Mouse (Mus musculus): ENCODE data around the gene Msx1. TPM values are rescaled to one million over a fixed set of nuclear protein-coding genes. Genes with fewer than 3 reads are reported as not detected.

Msx1 gene
- 1.1 TPM in 2 replicates for polyA plus RNA-seq (2015; fragmentation: Nextera tagmentation; extraction: Ambion mirVana)

- Histone ChIP-seq H3K4me2 (replicated peaks; ENCODE audit: low read depth) (peak within 1 kb of the TSS; percentile 80), H3K9ac (ENCODE audit: low read length) (peak within 1 kb of the TSS; percentile 50), H3K4me1 (replicated peaks; ENCODE audit: control insufficient read depth, insufficient read depth) (peaks cover 6% of the 10 kb centered on the region), H3K27ac (replicated peaks) (no peak within 1 kb of the TSS), H3K9me3 (ENCODE audit: control insufficient read depth, low read length) (no peaks in the 10 kb centered on the region), H3K27me3 (ENCODE audit: control insufficient read depth, insufficient read depth, low read length) (peaks cover 50% of the 10 kb centered on the region), H3K36me3 (ENCODE audit: control insufficient read depth, insufficient read depth, low read length) (no peaks in the 10 kb centered on the region), H3K4me3 (ENCODE audit: low read depth, low read length) (peak within 1 kb of the TSS; percentile 48)
- no peak for TF ChIP-seq CTCF (IDR thresholded peaks at IDR 0.05; ENCODE audit: low read depth)
- no peak for TF ChIP-seq EP300 (optimal IDR thresholded peaks at IDR 0.05)
- 0% methylated on average over 37 of the region's 37 CpGs for WGBS
- ATAC-seq (ENCODE audit: low FRiP score, low TSS enrichment) (peak; percentile 84), DNase-seq (ENCODE audit: low spot score) (peak; percentile 86)
Measured at GRCm38 (mm10) chr5:37824461-37824795, at the start of gene Msx1. Gene Msx1, minus strand, starts transcription at chr5:37824583.

GRCm38 (mm10) chr5:37865471-37865870 lies 41.1 kb upstream of the Msx1 start:
- no peak overlapping the region for H3K27ac ChIP-seq (replicated peaks)
- H3K4me2 ChIP-seq (replicated peaks; ENCODE audit: low read depth) = no peak overlapping the region
- DNase-seq (ENCODE audit: low spot score) (no peak), ATAC-seq (ENCODE audit: low FRiP score, low TSS enrichment) (no peak)
- no peak overlapping the region for H3K4me3 ChIP-seq (ENCODE audit: low read depth, low read length)
- H3K27me3 ChIP-seq (ENCODE audit: control insufficient read depth, insufficient read depth, low read length) = no peaks in the 10 kb centered on the region
- TF ChIP-seq EP300 (optimal IDR thresholded peaks at IDR 0.05) (no peak), CTCF (IDR thresholded peaks at IDR 0.05; ENCODE audit: low read depth) (no peak)
- no peaks in the 10 kb centered on the region for H3K36me3 ChIP-seq (ENCODE audit: control insufficient read depth, insufficient read depth, low read length)
- no peaks in the 10 kb centered on the region for H3K4me1 ChIP-seq (replicated peaks; ENCODE audit: control insufficient read depth, insufficient read depth)
- H3K9ac ChIP-seq (ENCODE audit: low read length) = no peak overlapping the region
- H3K9me3 ChIP-seq (ENCODE audit: control insufficient read depth, low read length) = no peaks in the 10 kb centered on the region
- WGBS = 37% methylated on average over 6 of the region's 6 CpGs

GRCm38 (mm10) chr5:37864309-37864708 lies 39.9 kb upstream of the Msx1 start:
- no peak for ATAC-seq (ENCODE audit: low FRiP score, low TSS enrichment)
- H3K36me3 ChIP-seq (ENCODE audit: control insufficient read depth, insufficient read depth, low read length) = no peaks in the 10 kb centered on the region
- H3K9me3 ChIP-seq (ENCODE audit: control insufficient read depth, low read length) = no peaks in the 10 kb centered on the region
- H3K4me3 ChIP-seq (ENCODE audit: low read depth, low read length) = no peak overlapping the region
- no peak overlapping the region for H3K27ac ChIP-seq (replicated peaks)
- DNase-seq (ENCODE audit: low spot score) = no peak
- no peaks in the 10 kb centered on the region for H3K4me1 ChIP-seq (replicated peaks; ENCODE audit: control insufficient read depth, insufficient read depth)
- H3K9ac ChIP-seq (ENCODE audit: low read length) = no peak overlapping the region
- no peaks in the 10 kb centered on the region for H3K27me3 ChIP-seq (ENCODE audit: control insufficient read depth, insufficient read depth, low read length)
- TF ChIP-seq EP300 (optimal IDR thresholded peaks at IDR 0.05) = no peak
- no peak for TF ChIP-seq CTCF (IDR thresholded peaks at IDR 0.05; ENCODE audit: low read depth)
- H3K4me2 ChIP-seq (replicated peaks; ENCODE audit: low read depth) = no peak overlapping the region
- 96% methylated on average over 2 of the region's 2 CpGs for WGBS

- no peak for DNase-seq (ENCODE audit: low spot score)
- no peak overlapping the region for H3K4me3 ChIP-seq (ENCODE audit: low read depth, low read length)
- no peak overlapping the region for H3K9ac ChIP-seq (ENCODE audit: low read length)
- no peaks in the 10 kb centered on the region for H3K36me3 ChIP-seq (ENCODE audit: control insufficient read depth, insufficient read depth, low read length)
- ATAC-seq (ENCODE audit: low FRiP score, low TSS enrichment) = no peak
- TF ChIP-seq CTCF (IDR thresholded peaks at IDR 0.05; ENCODE audit: low read depth) (no peak), EP300 (optimal IDR thresholded peaks at IDR 0.05) (no peak)
- H3K27ac ChIP-seq (replicated peaks) = no peak overlapping the region
- no peaks in the 10 kb centered on the region for H3K27me3 ChIP-seq (ENCODE audit: control insufficient read depth, insufficient read depth, low read length)
- WGBS = 61% methylated on average over 6 of the region's 6 CpGs
- no peaks in the 10 kb centered on the region for H3K9me3 ChIP-seq (ENCODE audit: control insufficient read depth, low read length)
- H3K4me1 ChIP-seq (replicated peaks; ENCODE audit: control insufficient read depth, insufficient read depth) = no peaks in the 10 kb centered on the region
- no peak overlapping the region for H3K4me2 ChIP-seq (replicated peaks; ENCODE audit: low read depth)
Measured at GRCm38 (mm10) chr5:37860846-37861245, 36.5 kb upstream of the Msx1 start.

- H3K4me3 ChIP-seq (ENCODE audit: low read depth, low read length) = no peak overlapping the region
- no peak for DNase-seq (ENCODE audit: low spot score)
- no peaks in the 10 kb centered on the region for H3K27me3 ChIP-seq (ENCODE audit: control insufficient read depth, insufficient read depth, low read length)
- H3K27ac ChIP-seq (replicated peaks) = no peak overlapping the region
- no peak overlapping the region for H3K4me2 ChIP-seq (replicated peaks; ENCODE audit: low read depth)
- no peaks in the 10 kb centered on the region for H3K4me1 ChIP-seq (replicated peaks; ENCODE audit: control insufficient read depth, insufficient read depth)
- no peaks in the 10 kb centered on the region for H3K9me3 ChIP-seq (ENCODE audit: control insufficient read depth, low read length)
- no peak for TF ChIP-seq CTCF (IDR thresholded peaks at IDR 0.05; ENCODE audit: low read depth)
- no peak for TF ChIP-seq EP300 (optimal IDR thresholded peaks at IDR 0.05)
- H3K9ac ChIP-seq (ENCODE audit: low read length) = no peak overlapping the region
- ATAC-seq (ENCODE audit: low FRiP score, low TSS enrichment) = no peak
- no peaks in the 10 kb centered on the region for H3K36me3 ChIP-seq (ENCODE audit: control insufficient read depth, insufficient read depth, low read length)
- WGBS = 49% methylated on average over 7 of the region's 7 CpGs
Measured at GRCm38 (mm10) chr5:37860151-37860721, 35.9 kb upstream of the Msx1 start.

GRCm38 (mm10) chr5:37857763-37858545 lies 33.6 kb upstream of the Msx1 start:
- DNase-seq (ENCODE audit: low spot score) (no peak), ATAC-seq (ENCODE audit: low FRiP score, low TSS enrichment) (no peak)
- WGBS = 51% methylated on average over 14 of the region's 14 CpGs
- no peaks in the 10 kb centered on the region for H3K4me1 ChIP-seq (replicated peaks; ENCODE audit: control insufficient read depth, insufficient read depth)
- TF ChIP-seq CTCF (IDR thresholded peaks at IDR 0.05; ENCODE audit: low read depth) (no peak), EP300 (optimal IDR thresholded peaks at IDR 0.05) (no peak)
- no peak overlapping the region for H3K4me3 ChIP-seq (ENCODE audit: low read depth, low read length)
- H3K27me3 ChIP-seq (ENCODE audit: control insufficient read depth, insufficient read depth, low read length) = no peaks in the 10 kb centered on the region
- no peak overlapping the region for H3K9ac ChIP-seq (ENCODE audit: low read length)
- H3K27ac ChIP-seq (replicated peaks) = no peak overlapping the region
- H3K4me2 ChIP-seq (replicated peaks; ENCODE audit: low read depth) = no peak overlapping the region
- no peaks in the 10 kb centered on the region for H3K9me3 ChIP-seq (ENCODE audit: control insufficient read depth, low read length)
- H3K36me3 ChIP-seq (ENCODE audit: control insufficient read depth, insufficient read depth, low read length) = no peaks in the 10 kb centered on the region
